Mouse (Mus musculus) erythroblast, embryonic 14.5 days (primary cell): ENCODE data around the gene Prdm11.

Source experiments
- GATA1 ChIP-seq: IDR thresholded peaks from 2 replicates; pipeline ENCODE4 v1.6.1; 2012; ENCODE audit warnings: low read length, inconsistent platforms, mixed read lengths
- TAL1 ChIP-seq: IDR thresholded peaks from 3 replicates; pipeline ENCODE4 v1.6.1; 2012; ENCODE audit warnings: low read length, inconsistent platforms, mixed read lengths

DNA sequence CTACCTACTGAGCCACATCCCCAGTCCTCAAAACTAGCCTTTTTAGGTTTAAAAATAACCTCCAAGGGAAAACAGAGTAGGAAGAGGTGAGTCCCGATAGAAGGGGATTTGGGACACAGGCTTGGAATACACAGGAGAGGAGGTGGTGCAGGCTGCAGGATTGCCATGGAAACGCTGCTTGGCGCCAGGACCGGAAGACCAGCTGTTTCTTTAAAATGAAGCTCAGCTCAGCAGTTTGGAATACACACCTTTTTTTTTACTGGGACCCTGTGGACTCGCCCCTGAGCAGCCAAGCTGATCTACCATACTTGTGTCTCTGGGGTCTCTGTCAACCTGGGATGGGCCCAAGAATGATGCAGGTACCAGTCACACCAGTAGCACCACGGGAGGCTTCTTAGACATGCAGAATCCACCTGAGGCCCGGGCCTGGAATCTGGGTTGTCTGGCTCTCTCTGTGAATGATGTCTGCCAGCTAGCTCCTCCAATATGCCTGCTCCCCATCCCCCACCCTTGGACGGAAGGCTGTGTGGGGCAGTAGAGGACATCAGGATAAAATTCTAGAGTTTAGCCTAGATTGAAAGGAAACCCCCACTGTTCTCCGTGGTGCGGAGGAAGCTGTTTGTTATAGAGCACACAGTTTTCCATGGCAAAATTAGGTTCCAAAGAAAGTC is 111.5 kb downstream of the Prdm11 start:
- TF ChIP-seq GATA1, result no peak
- no peak for TF ChIP-seq TAL1
